Mouse (Mus musculus) ES-E14 (cell line): Measurements from ENCODE around the gene Zcchc7.

Source experiments
- HCFC1 ChIP-seq: IDR thresholded peaks from 2 replicates; pipeline ENCODE4 v1.6.1; 2012; ENCODE audit warnings: low read length, inconsistent platforms, borderline replicate concordance; ENCODE audit not compliant: insufficient read depth
- MAFK ChIP-seq: IDR thresholded peaks from 2 replicates; pipeline ENCODE4 v1.6.1; 2014; ENCODE audit warnings: mild to moderate bottlenecking, low read depth, low read length, inconsistent platforms; ENCODE audit not compliant: insufficient read depth
- ZC3H11A ChIP-seq: IDR thresholded peaks from 2 replicates; pipeline ENCODE4 v1.6.1; 2012; ENCODE audit warnings: low read depth, mild to moderate bottlenecking, inconsistent platforms, low read length, borderline replicate concordance
- ZNF384 ChIP-seq: IDR thresholded peaks from 2 replicates; pipeline ENCODE4 v1.6.1; 2012; ENCODE audit warnings: low read depth, low read length, inconsistent platforms

DNA sequence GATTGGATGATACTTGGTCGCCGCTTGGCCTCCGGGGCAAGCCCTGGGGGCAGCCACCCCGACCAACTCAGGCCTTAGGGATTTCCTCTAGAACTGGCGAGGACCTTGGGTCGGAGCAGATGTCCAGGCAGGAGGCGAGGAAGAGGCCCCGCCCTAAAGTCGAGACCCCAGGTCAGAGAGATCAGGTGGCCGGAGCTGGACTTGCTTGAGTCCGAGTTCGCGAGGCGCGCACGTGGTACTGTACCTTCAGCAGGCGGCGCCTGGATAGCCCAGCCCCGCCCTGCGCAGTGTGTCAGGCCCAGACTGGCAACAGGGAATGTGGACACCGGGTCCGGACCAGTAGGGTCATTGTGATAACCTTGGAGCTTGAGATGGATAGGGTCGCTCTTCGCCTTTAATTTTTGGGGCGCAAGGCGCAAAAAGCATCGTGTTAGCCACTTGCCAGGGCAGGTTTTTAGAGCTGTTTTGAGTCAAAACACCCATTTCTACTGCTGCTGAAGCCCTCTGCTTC lies 41.5 kb upstream of the Zcchc7 start:
- TF ChIP-seq HCFC1 = no peak
- no peak for TF ChIP-seq ZNF384
- TF ChIP-seq MAFK = no peak
- no peak for TF ChIP-seq ZC3H11A
